Mouse (Mus musculus) MN1 (cell line): Measurements from ENCODE around the gene Vmn1r52.
"Not testable (repeated sequence)": the region's sequence is repeated elsewhere in the genome, so short reads cannot be mapped to it uniquely, and the experiment has no call there.

ENCODE experiments used
- DNase-seq: peaks from one replicate; pipeline ENCODE4 v3.0.0-alpha.2; 2016; ENCODE audit warnings: low spot score

The Vmn1r52 gene

DNA sequence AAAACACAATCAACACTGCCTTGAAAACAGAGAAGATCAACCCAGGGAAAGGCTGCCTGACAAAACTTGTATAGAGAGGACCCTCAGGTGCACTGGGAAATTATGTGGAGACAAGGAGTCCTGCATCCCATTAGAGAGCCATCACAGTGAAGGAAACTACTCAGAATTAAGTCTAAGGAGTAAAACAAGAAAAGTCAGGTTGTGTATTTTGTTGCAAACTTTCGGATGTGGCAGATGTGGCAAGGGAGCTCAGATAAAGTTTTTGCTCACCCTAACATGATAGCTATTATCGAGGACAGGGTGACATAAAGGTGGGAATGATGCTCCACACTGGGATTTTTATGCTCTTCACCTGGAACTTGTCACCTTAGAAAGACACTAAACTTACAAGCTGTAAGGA, at the start of gene Vmn1r52:
TSS of gene Vmn1r52 (plus strand) at position 301 of the 400 bp plus-strand sequence.
- DNase-seq, result no peak

- DNase-seq, result no peak
Measured at GRCm38 (mm10) chr6:90160139-90160538, 14.5 kb upstream of the Vmn1r52 start.

- DNase-seq, result not testable (repeated sequence)
Measured at GRCm38 (mm10) chr6:90202493-90202892, 27.9 kb downstream of the Vmn1r52 start, which contains the start of gene V1ra8. Gene V1ra8 (plus strand): TSS chr6:90202793.

DNA sequence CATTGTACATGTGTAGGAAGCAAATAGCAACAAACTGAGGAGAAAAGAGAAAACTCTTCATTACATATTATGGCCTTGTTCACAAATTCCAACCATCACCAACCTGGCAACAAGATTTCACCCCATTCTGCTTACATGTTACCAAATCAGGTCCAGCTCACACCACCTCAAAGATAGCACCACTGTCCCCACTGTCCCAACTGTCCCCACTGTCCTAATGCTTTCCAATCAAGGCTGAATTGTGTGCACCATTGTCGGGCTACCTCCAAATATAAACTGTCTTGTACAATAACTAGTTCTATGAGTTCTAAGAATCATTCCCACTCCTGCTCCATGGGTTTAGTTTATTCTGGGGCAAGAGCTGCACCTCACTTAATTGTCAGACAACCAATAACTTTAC, 49.7 kb downstream of the Vmn1r52 start, which contains the start of gene Vmn1r53:
TSS of gene Vmn1r53 (minus strand) at position 101 of the 400 bp plus-strand sequence.
- no peak for DNase-seq
